In the genomic region with DNA sequence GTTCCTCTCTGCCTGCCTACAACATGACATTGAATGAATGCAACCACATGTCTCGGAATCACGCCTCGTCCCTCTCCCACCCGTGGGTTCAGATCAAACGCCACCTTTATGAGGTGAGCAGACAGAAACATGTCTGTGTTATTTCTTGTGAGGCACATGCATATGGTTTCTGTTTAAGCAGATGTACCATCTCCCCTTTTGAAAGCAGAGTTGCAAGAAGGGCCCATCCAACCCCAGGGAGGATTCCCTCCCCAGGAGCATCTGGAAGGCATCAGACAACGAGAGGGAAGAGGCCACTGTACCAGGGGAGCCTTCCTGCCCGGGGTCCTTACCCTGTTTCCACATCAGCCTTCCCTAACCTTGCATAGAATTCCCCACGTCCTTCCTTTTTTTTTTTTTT, we compare ENCODE assay signal across 36 mouse cellular contexts. TPM values are rescaled to one million over a fixed set of nuclear protein-coding genes. Genes with fewer than 3 reads are reported as not detected.
"Had no signal": no experiment of that assay in that cellular context is flagged by ENCODE, and none has a peak within 500 bp of the region (broad histone marks: within the 10 kb centered on the region; RNA-seq: fewer than 3 reads in every experiment).

No protein-coding gene starts in this region.

- H3K36me3 ChIP-seq: heart, embryonic 13.5 days; heart, embryonic 15.5 days; hindbrain, embryonic 13.5 days; hindbrain, embryonic 15.5 days; kidney, embryonic 15.5 days; limb, embryonic 13.5 days; limb, embryonic 15.5 days; liver, embryonic 12.5 days had no signal

- H3K4me1 ChIP-seq: heart, embryonic 13.5 days; heart, embryonic 15.5 days; hindbrain, embryonic 13.5 days; hindbrain, embryonic 15.5 days; limb, embryonic 13.5 days; limb, embryonic 15.5 days; liver, embryonic 12.5 days had no signal

- ATAC-seq: hindbrain, postnatal 0 days; intestine, embryonic 16.5 days; liver, embryonic 12.5 days had no signal

- H3K27me3 ChIP-seq: heart, embryonic 13.5 days; heart, embryonic 15.5 days; hindbrain, embryonic 13.5 days; hindbrain, embryonic 15.5 days; kidney, embryonic 15.5 days; limb, embryonic 13.5 days; limb, embryonic 15.5 days; liver, embryonic 12.5 days had no signal

- H3K4me3 ChIP-seq: gastrocnemius, adult 2 months; heart, adult 2 months; heart, embryonic 13.5 days; heart, embryonic 15.5 days; hindbrain, embryonic 13.5 days; hindbrain, embryonic 15.5 days; kidney, embryonic 15.5 days; limb, embryonic 13.5 days; limb, embryonic 15.5 days; liver, embryonic 12.5 days had no signal

- H3K9me3 ChIP-seq: heart, embryonic 13.5 days; heart, embryonic 15.5 days; hindbrain, embryonic 15.5 days; kidney, embryonic 15.5 days; limb, embryonic 13.5 days; limb, embryonic 15.5 days; liver, embryonic 12.5 days had no signal

- H3K9ac ChIP-seq: heart, embryonic 13.5 days; heart, embryonic 15.5 days; hindbrain, embryonic 13.5 days; hindbrain, embryonic 15.5 days; kidney, embryonic 15.5 days; limb, embryonic 13.5 days; limb, embryonic 15.5 days; liver, embryonic 12.5 days; liver, embryonic 14.5 days had no signal

- H3K27ac ChIP-seq: gastrocnemius, adult 2 months; heart, adult 2 months; heart, embryonic 13.5 days; heart, embryonic 15.5 days; hindbrain, embryonic 13.5 days; hindbrain, embryonic 15.5 days; hindbrain, postnatal 0 days; kidney, embryonic 15.5 days; kidney, postnatal 0 days; limb, embryonic 13.5 days; limb, embryonic 15.5 days; liver, embryonic 12.5 days; liver, embryonic 14.5 days had no signal

- H3K4me2 ChIP-seq: heart, embryonic 11.5 days; heart, embryonic 13.5 days; heart, embryonic 15.5 days; hindbrain, embryonic 13.5 days; hindbrain, embryonic 15.5 days; kidney, embryonic 15.5 days; limb, embryonic 13.5 days; limb, embryonic 15.5 days; liver, embryonic 12.5 days had no signal

- DNase-seq: gastrocnemius, adult 2 months; gastrocnemius, postnatal 10 days; gastrocnemius, postnatal 25 days; heart, adult 2 months; heart, postnatal 36 days; kidney, adult 11 months; kidney, adult 2 months; kidney, adult 9 months; kidney, postnatal 14 days; kidney, postnatal 36 days; layer of hippocampus, adult 9-11 months; layer of hippocampus, postnatal 36 days; left cerebral cortex, postnatal 4 days had no signal

RNA-seq across cellular contexts. Expression of gene Srd5a2, which starts 40.7 kb away (rescaled TPM):
- total RNA-seq: gastrocnemius, adult 2 months; gastrocnemius, postnatal 10 days; gastrocnemius, postnatal 25 days; gastrocnemius, postnatal 4 days; granulocyte monocyte progenitor cell, adult 5-6 weeks; heart, postnatal 36 days; hematopoietic stem cell, adult 5-6 weeks; layer of hippocampus, adult 18-20 months; layer of hippocampus, postnatal 14 days; layer of hippocampus, postnatal 36 days; left cerebral cortex, postnatal 25 days; left cerebral cortex, postnatal 4 days had no signal
- polyA plus RNA-seq: heart, adult 2 months; heart, embryonic 11.5 days; heart, embryonic 13.5 days; heart, embryonic 15.5 days; heart, postnatal 0 days; hindbrain, embryonic 11.5 days; hindbrain, embryonic 13.5 days; hindbrain, postnatal 0 days; intestine, embryonic 14.5 days; intestine, embryonic 16.5 days; kidney, embryonic 15.5 days; large intestine, adult 2 months; liver, embryonic 12.5 days had no signal
